Mouse (Mus musculus): ENCODE data around the gene Flt1. TPM values are rescaled to one million over a fixed set of nuclear protein-coding genes. Genes with fewer than 3 reads are reported as not detected.
"Not testable (repeated sequence)": the region's sequence is repeated elsewhere in the genome, so short reads cannot be mapped to it uniquely, and the experiment has no call there.

Gene Flt1
- polyA plus RNA-seq, 1 experiment from 2014 or later: 11.4 TPM

DNA sequence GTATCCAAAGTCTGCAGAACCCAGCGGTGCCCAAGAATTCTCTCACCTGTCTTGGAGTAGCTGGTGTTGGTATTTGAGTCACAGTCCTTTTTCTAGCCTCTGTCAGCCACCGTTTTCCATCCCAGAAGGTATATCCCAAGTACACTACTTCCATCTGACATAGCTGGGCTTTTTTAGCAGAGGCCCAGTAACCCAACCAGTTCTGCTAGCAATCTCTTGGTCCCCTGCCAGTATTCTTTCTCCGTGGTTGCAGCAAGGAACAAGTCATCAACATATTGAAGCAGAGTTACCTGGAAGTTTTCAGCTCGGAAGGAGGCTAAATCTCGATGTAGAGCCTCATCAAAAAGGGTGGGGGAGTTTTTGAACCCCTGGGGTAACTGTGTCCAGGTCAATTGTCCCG is 168.2 kb downstream of the Flt1 start:
- not testable (repeated sequence) for H3K27ac ChIP-seq (replicated peaks; ENCODE audit: low read depth, low read length); H3K4me2 ChIP-seq (ENCODE audit: low read depth, severe bottlenecking); DNase-seq (ENCODE audit: low spot score); H3K4me3 ChIP-seq (ENCODE audit: low read depth, low read length); H3K4me1 ChIP-seq (ENCODE audit: control insufficient read depth, insufficient read depth, low read length); H3K9ac ChIP-seq (ENCODE audit: low read length); ATAC-seq (ENCODE audit: insufficient number of reproducible peaks, low FRiP score, low TSS enrichment, low read depth); H3K9me3 ChIP-seq (ENCODE audit: control insufficient read depth, low read length); H3K36me3 ChIP-seq (ENCODE audit: control insufficient read depth, insufficient read depth, low read length); H3K27me3 ChIP-seq (ENCODE audit: control insufficient read depth, insufficient read depth, low read length)
- WGBS: 86% methylated on average over 5 of the region's 6 CpGs

DNA sequence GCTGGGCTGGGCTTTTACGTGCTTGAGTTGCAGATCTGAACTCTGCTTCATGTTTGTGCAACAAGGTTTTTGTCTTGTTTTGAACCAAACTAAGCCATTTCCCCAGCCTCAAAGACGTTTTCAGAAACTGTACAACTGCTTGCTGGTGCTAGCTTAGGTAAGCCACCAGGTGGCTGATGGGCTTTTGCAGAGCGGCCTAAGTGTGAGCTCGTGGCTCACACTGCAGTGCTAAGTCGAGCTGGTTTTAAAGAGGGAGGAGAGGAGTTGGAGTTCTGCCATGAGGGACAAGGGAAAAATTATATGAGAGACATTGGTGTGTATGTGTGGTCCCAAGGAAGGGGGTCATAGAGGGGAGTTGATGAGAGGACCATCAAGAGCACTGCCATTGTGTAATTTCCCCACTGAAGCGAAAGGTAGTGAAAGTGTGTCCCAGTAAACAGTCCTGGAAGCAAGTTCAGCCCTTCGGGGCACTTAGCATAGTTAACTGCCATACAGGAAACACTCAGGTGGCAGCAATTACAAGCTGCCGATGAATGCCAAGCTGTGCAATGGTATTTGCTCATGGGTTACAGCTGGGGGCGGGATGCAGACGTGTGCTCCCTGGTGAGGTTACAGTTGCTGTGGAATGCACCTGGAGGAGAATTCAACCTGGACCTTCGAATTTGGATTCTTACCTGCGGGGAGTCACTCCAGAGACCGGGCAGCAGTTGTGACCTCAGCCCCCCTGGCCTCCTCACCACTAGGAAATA is 173.8 kb downstream of the Flt1 start:
- ATAC-seq (ENCODE audit: insufficient number of reproducible peaks, low FRiP score, low TSS enrichment, low read depth) (no peak), DNase-seq (ENCODE audit: low spot score) (no peak)
- H3K4me3 ChIP-seq (ENCODE audit: low read depth, low read length): no peak overlapping the region
- H3K4me1 ChIP-seq (ENCODE audit: control insufficient read depth, insufficient read depth, low read length): peaks cover 12% of the 10 kb centered on the region
- H3K9me3 ChIP-seq (ENCODE audit: control insufficient read depth, low read length): no peaks in the 10 kb centered on the region
- no peak overlapping the region for H3K27ac ChIP-seq (replicated peaks; ENCODE audit: low read depth, low read length)
- H3K4me2 ChIP-seq (ENCODE audit: low read depth, severe bottlenecking): no peak overlapping the region
- peaks cover 5% of the 10 kb centered on the region; the same call in 1 of the 2 replicates for H3K36me3 ChIP-seq (ENCODE audit: control insufficient read depth, insufficient read depth, low read length)
- no peak overlapping the region for H3K9ac ChIP-seq (ENCODE audit: low read length)
- 66% methylated on average over 13 of the region's 13 CpGs for WGBS
- no peaks in the 10 kb centered on the region for H3K27me3 ChIP-seq (ENCODE audit: control insufficient read depth, insufficient read depth, low read length)

- Histone ChIP-seq H3K9me3 (ENCODE audit: control insufficient read depth, low read length) (no peaks in the 10 kb centered on the region), H3K4me1 (ENCODE audit: control insufficient read depth, insufficient read depth, low read length) (peaks cover 9% of the 10 kb centered on the region), H3K9ac (ENCODE audit: low read length) (no peak overlapping the region), H3K4me3 (ENCODE audit: low read depth, low read length) (no peak overlapping the region), H3K27me3 (ENCODE audit: control insufficient read depth, insufficient read depth, low read length) (no peaks in the 10 kb centered on the region), H3K36me3 (ENCODE audit: control insufficient read depth, insufficient read depth, low read length) (peaks cover 7% of the 10 kb centered on the region), H3K27ac (replicated peaks; ENCODE audit: low read depth, low read length) (no peak overlapping the region), H3K4me2 (ENCODE audit: low read depth, severe bottlenecking) (no peak overlapping the region)
- 88% methylated on average over 12 of the region's 12 CpGs for WGBS
- ATAC-seq (ENCODE audit: insufficient number of reproducible peaks, low FRiP score, low TSS enrichment, low read depth) (no peak), DNase-seq (ENCODE audit: low spot score) (no peak)
These were observed 176.6 kb downstream of the Flt1 start for GRCm38 (mm10) chr5:147549016-147549755.

- H3K9me3 ChIP-seq (ENCODE audit: control insufficient read depth, low read length): no peaks in the 10 kb centered on the region
- WGBS: 75% methylated on average over 11 of the region's 11 CpGs
- no peak overlapping the region for H3K9ac ChIP-seq (ENCODE audit: low read length)
- H3K4me2 ChIP-seq (ENCODE audit: low read depth, severe bottlenecking): no peak overlapping the region
- H3K36me3 ChIP-seq (ENCODE audit: control insufficient read depth, insufficient read depth, low read length): peaks cover 8% of the 10 kb centered on the region
- no peak overlapping the region for H3K4me3 ChIP-seq (ENCODE audit: low read depth, low read length)
- H3K27ac ChIP-seq (replicated peaks; ENCODE audit: low read depth, low read length): no peak overlapping the region
- no peaks in the 10 kb centered on the region for H3K4me1 ChIP-seq (ENCODE audit: control insufficient read depth, insufficient read depth, low read length)
- no peaks in the 10 kb centered on the region for H3K27me3 ChIP-seq (ENCODE audit: control insufficient read depth, insufficient read depth, low read length)
- ATAC-seq (ENCODE audit: insufficient number of reproducible peaks, low FRiP score, low TSS enrichment, low read depth) (no peak), DNase-seq (ENCODE audit: low spot score) (no peak)
These were observed 180.0 kb downstream of the Flt1 start for GRCm38 (mm10) chr5:147545731-147546241.

DNA sequence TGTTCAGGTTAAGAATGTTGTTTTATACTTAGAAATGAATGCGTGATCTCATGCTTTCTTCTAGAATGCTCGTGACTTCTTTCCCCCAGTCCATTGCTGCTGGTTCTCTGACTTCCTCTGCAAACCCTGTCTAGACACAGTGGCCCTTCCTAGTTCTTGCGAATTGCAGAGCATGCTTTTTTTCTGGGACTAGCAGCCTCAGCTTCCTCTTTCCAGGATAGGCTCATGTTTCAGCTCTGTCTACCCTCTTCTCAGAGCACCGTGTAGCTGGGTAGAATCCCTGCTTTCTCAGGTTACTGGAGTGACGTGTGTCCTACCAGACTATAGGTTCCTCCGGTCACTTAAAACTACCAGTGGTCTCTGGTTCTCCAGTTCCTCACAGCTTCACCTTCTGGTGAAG is 183.5 kb downstream of the Flt1 start:
- H3K4me1 ChIP-seq (ENCODE audit: control insufficient read depth, insufficient read depth, low read length): no peaks in the 10 kb centered on the region
- ATAC-seq (ENCODE audit: insufficient number of reproducible peaks, low FRiP score, low TSS enrichment, low read depth) (no peak), DNase-seq (ENCODE audit: low spot score) (no peak)
- peaks cover 4% of the 10 kb centered on the region for H3K36me3 ChIP-seq (ENCODE audit: control insufficient read depth, insufficient read depth, low read length)
- H3K27me3 ChIP-seq (ENCODE audit: control insufficient read depth, insufficient read depth, low read length): no peaks in the 10 kb centered on the region
- no peak overlapping the region for H3K27ac ChIP-seq (replicated peaks; ENCODE audit: low read depth, low read length)
- H3K9ac ChIP-seq (ENCODE audit: low read length): no peak overlapping the region
- 72% methylated on average over 6 of the region's 6 CpGs for WGBS
- no peaks in the 10 kb centered on the region for H3K9me3 ChIP-seq (ENCODE audit: control insufficient read depth, low read length)
- H3K4me2 ChIP-seq (ENCODE audit: low read depth, severe bottlenecking): no peak overlapping the region
- no peak overlapping the region for H3K4me3 ChIP-seq (ENCODE audit: low read depth, low read length)

GRCm38 (mm10) chr5:147539815-147540214 is 186.0 kb downstream of the Flt1 start:
- WGBS: 91% methylated on average over 4 of the region's 4 CpGs
- Histone ChIP-seq H3K9me3 (ENCODE audit: control insufficient read depth, low read length) (no peaks in the 10 kb centered on the region), H3K36me3 (ENCODE audit: control insufficient read depth, insufficient read depth, low read length) (peaks cover 6% of the 10 kb centered on the region), H3K9ac (ENCODE audit: low read length) (no peak overlapping the region), H3K4me1 (ENCODE audit: control insufficient read depth, insufficient read depth, low read length) (no peaks in the 10 kb centered on the region), H3K4me3 (ENCODE audit: low read depth, low read length) (no peak overlapping the region), H3K27ac (replicated peaks; ENCODE audit: low read depth, low read length) (no peak overlapping the region), H3K27me3 (ENCODE audit: control insufficient read depth, insufficient read depth, low read length) (no peaks in the 10 kb centered on the region), H3K4me2 (ENCODE audit: low read depth, severe bottlenecking) (no peak overlapping the region)
- DNase-seq (ENCODE audit: low spot score) (no peak), ATAC-seq (ENCODE audit: insufficient number of reproducible peaks, low FRiP score, low TSS enrichment, low read depth) (no peak)

DNA sequence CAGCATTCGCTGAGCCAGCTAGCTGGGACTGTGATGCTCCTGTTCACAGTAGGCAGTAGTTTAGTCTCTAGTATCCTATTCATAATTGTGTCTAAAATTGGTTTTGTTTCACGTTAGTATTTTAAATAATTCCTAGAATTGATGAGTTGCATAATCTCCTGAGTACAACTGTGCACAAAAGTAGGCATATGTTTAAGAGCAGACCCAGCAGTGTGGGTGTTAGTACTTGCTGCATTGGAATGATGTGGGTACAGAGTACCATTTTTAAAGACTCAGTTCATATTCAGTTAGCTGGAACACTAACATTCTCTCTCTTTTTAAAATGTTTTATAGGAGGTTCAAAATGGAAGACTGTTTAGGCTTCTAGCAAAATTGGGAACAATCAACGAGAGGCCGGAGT is 186.4 kb downstream of the Flt1 start:
- ATAC-seq (ENCODE audit: insufficient number of reproducible peaks, low FRiP score, low TSS enrichment, low read depth) (no peak), DNase-seq (ENCODE audit: low spot score) (no peak)
- H3K27ac ChIP-seq (replicated peaks; ENCODE audit: low read depth, low read length): no peak overlapping the region
- H3K4me1 ChIP-seq (ENCODE audit: control insufficient read depth, insufficient read depth, low read length): no peaks in the 10 kb centered on the region
- WGBS: 97% methylated on average over 4 of the region's 4 CpGs
- no peak overlapping the region for H3K4me2 ChIP-seq (ENCODE audit: low read depth, severe bottlenecking)
- peaks cover 5% of the 10 kb centered on the region for H3K36me3 ChIP-seq (ENCODE audit: control insufficient read depth, insufficient read depth, low read length)
- H3K9ac ChIP-seq (ENCODE audit: low read length): no peak overlapping the region
- no peaks in the 10 kb centered on the region for H3K9me3 ChIP-seq (ENCODE audit: control insufficient read depth, low read length)
- H3K4me3 ChIP-seq (ENCODE audit: low read depth, low read length): no peak overlapping the region
- no peaks in the 10 kb centered on the region for H3K27me3 ChIP-seq (ENCODE audit: control insufficient read depth, insufficient read depth, low read length)

- Histone ChIP-seq H3K4me2 (ENCODE audit: low read depth, severe bottlenecking) (no peak overlapping the region), H3K9me3 (ENCODE audit: control insufficient read depth, low read length) (no peaks in the 10 kb centered on the region), H3K4me1 (ENCODE audit: control insufficient read depth, insufficient read depth, low read length) (no peaks in the 10 kb centered on the region), H3K27ac (replicated peaks; ENCODE audit: low read depth, low read length) (no peak overlapping the region), H3K27me3 (ENCODE audit: control insufficient read depth, insufficient read depth, low read length) (no peaks in the 10 kb centered on the region), H3K4me3 (ENCODE audit: low read depth, low read length) (no peak overlapping the region), H3K9ac (ENCODE audit: low read length) (no peak overlapping the region), H3K36me3 (ENCODE audit: control insufficient read depth, insufficient read depth, low read length) (peaks cover 3% of the 10 kb centered on the region)
- WGBS: 96% methylated on average over 6 of the region's 6 CpGs
- no peak for ATAC-seq (ENCODE audit: insufficient number of reproducible peaks, low FRiP score, low TSS enrichment, low read depth)
- DNase-seq (ENCODE audit: low spot score): no peak
These were observed 193.8 kb downstream of the Flt1 start for GRCm38 (mm10) chr5:147532031-147532430.

All from limb, embryonic 11.5 days (tissue).